Comparison of ENCODE assay signal across 24 mouse cellular contexts in the genomic region with DNA sequence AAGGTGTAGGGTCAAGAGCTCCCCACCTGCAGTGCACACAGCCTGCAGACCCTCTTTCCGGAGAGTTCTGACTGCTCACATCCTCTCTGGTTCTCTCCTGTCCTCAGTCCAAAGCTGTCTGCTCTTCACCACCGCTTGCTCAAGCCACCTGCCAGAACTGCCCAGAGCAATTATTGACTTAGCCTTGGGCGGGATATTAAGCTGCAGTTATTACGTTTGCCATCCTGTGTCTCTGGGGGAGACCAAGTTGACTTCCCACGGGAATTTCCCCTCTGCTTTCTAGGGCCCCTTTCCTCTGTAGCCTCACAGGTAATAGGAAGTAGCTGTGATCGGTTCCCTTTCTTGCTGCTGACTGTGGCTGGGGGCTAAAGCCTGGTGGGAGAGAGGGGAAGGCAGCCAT. TPM values are rescaled to one million over a fixed set of nuclear protein-coding genes. Genes with fewer than 3 reads are reported as not detected.
DNase-seq lines count a peak whose midpoint lies in the region; ATAC-seq lines count a peak whose summit lies in the region.
"Had no signal": no experiment of that assay in that cellular context is flagged by ENCODE, and none has a peak within 500 bp of the region (broad histone marks: within the 10 kb centered on the region; RNA-seq: fewer than 3 reads in every experiment).

No protein-coding gene starts in this region.

- peak overlapping the region; percentile 48; the same call in 1 of the 2 replicates for H3K9ac ChIP-seq in intestine, embryonic 16.5 days (ENCODE audit: low read depth, low read length)
- H3K9ac ChIP-seq: kidney, embryonic 15.5 days; liver, embryonic 14.5 days; neural tube, embryonic 13.5 days had no signal

- H3K4me3 ChIP-seq in intestine, embryonic 16.5 days (ENCODE audit: low read length): no peak overlapping the region
- H3K4me3 ChIP-seq: embryonic facial prominence, embryonic 10.5 days; gastrocnemius, adult 2 months; kidney, embryonic 15.5 days; midbrain, embryonic 10.5 days; neural tube, embryonic 13.5 days had no signal

- H3K4me1 ChIP-seq in intestine, embryonic 16.5 days (ENCODE audit: control insufficient read depth, insufficient read depth, low read length): peaks cover 8% of the 10 kb centered on the region; the same call in 1 of the 2 replicates
- H3K4me1 ChIP-seq: midbrain, embryonic 10.5 days; neural tube, embryonic 13.5 days had no signal

- 0 out of 2 replicates have a peak overlapping the region, but pooled peaks have one; percentile 25 for H3K4me2 ChIP-seq in intestine, embryonic 16.5 days (ENCODE audit: low read depth, low read length)
- H3K4me2 ChIP-seq: kidney, embryonic 15.5 days; neural tube, embryonic 13.5 days had no signal

- H3K27ac ChIP-seq in intestine, embryonic 16.5 days (ENCODE audit: low read length): peak overlapping the region; percentile 57; the same call in 1 of the 2 replicates
- H3K27ac ChIP-seq: embryonic facial prominence, embryonic 10.5 days; gastrocnemius, adult 2 months; kidney, embryonic 15.5 days; liver, embryonic 14.5 days; midbrain, embryonic 10.5 days; neural tube, embryonic 13.5 days had no signal

- H3K27me3 ChIP-seq in intestine, embryonic 16.5 days (replicated peaks; ENCODE audit: control insufficient read depth, insufficient read depth, low read length): no peaks in the 10 kb centered on the region
- H3K27me3 ChIP-seq: neural tube, embryonic 13.5 days had no signal

- WGBS in intestine, embryonic 16.5 days: 49% methylated on average over 6 of the region's 6 CpGs

- DNase-seq in spleen, postnatal 36 days (ENCODE audit: low spot score in 2 of 2): peak; percentile 31 to 38
- DNase-seq in spleen, postnatal 10 days (ENCODE audit: low spot score in 2 of 2): no peak
- DNase-seq in layer of hippocampus, postnatal 10 days (ENCODE audit: low spot score in 2 of 2): no peak
- no peak for DNase-seq in cerebellum, adult 11-12 months
- DNase-seq in frontal cortex, postnatal 25 days (ENCODE audit: low spot score in 2 of 2): no peak
- DNase-seq: cerebellum, adult 18-20 months; cerebellum, postnatal 36 days; heart, adult 11 months had no signal

- no peaks in the 10 kb centered on the region for H3K36me3 ChIP-seq in intestine, embryonic 16.5 days (ENCODE audit: control insufficient read depth, insufficient read depth, low read length)
- H3K36me3 ChIP-seq: embryonic facial prominence, embryonic 10.5 days; G1E; kidney, embryonic 15.5 days; midbrain, embryonic 10.5 days; neural tube, embryonic 13.5 days had no signal

- peak; percentile 55 for ATAC-seq in intestine, embryonic 16.5 days
- peak; percentile 9; the same call in 1 of the 2 replicates for ATAC-seq in megakaryocyte progenitor cell, adult 5-6 weeks (replicated peaks; ENCODE audit: poor library complexity)
- ATAC-seq: forebrain, embryonic 16.5 days had no signal

- no peaks in the 10 kb centered on the region for H3K9me3 ChIP-seq in intestine, embryonic 16.5 days (ENCODE audit: control insufficient read depth, low read length)
- H3K9me3 ChIP-seq: embryonic facial prominence, embryonic 10.5 days; G1E; kidney, embryonic 15.5 days; midbrain, embryonic 10.5 days; neural tube, embryonic 13.5 days had no signal

RNA-seq across cellular contexts. Expression of a gene that starts 3.4 kb away (rescaled TPM):
- polyA plus RNA-seq in intestine, embryonic 16.5 days (2015; fragmentation: Nextera tagmentation; extraction: Ambion mirVana): 10.9 and 11.7 TPM in 2 replicates
- total RNA-seq in megakaryocyte progenitor cell, adult 5-6 weeks (2015): 8.5 and 8.8 TPM in 2 replicates
- total RNA-seq in megakaryocyte progenitor cell, adult 5-6 weeks (2017): 25.9 and 31.5 TPM in 2 replicates
- under 1 TPM in 1 of 2 experiments, not detected in 1; 0.25 TPM for total RNA-seq in layer of hippocampus, postnatal 10 days (2021)
- total RNA-seq: layer of hippocampus, postnatal 25 days; left cerebral cortex, postnatal 36 days had no signal
- polyA plus RNA-seq: embryonic facial prominence, embryonic 10.5 days; forebrain, embryonic 16.5 days; midbrain, embryonic 10.5 days had no signal

RNA-seq across cellular contexts. Expression of a gene that starts 32.4 kb away (rescaled TPM):
- 1.5 and 3.4 TPM in 2 replicates for polyA plus RNA-seq in intestine, embryonic 16.5 days (2015; fragmentation: Nextera tagmentation; extraction: Ambion mirVana)
- total RNA-seq in megakaryocyte progenitor cell, adult 5-6 weeks (2015): not detected in 2 replicates
- total RNA-seq in megakaryocyte progenitor cell, adult 5-6 weeks (2017): not detected in 2 replicates
- total RNA-seq in layer of hippocampus, postnatal 10 days (2021): not detected
- total RNA-seq: G1E; hematopoietic stem cell, adult 5-6 weeks; layer of hippocampus, postnatal 25 days; left cerebral cortex, postnatal 36 days had no signal
- polyA plus RNA-seq: embryonic facial prominence, embryonic 10.5 days; forebrain, embryonic 16.5 days; G1E; heart, embryonic 14.5 days; liver, embryonic 14.5 days; midbrain, embryonic 10.5 days; testis, adult 2 months had no signal

RNA-seq across cellular contexts. Expression of a gene that starts 35.8 kb away (rescaled TPM):
- polyA plus RNA-seq in intestine, embryonic 16.5 days (2015; fragmentation: Nextera tagmentation; extraction: Ambion mirVana): 0.78 TPM in 2 replicates
- total RNA-seq in megakaryocyte progenitor cell, adult 5-6 weeks (2015): not detected in 2 replicates
- total RNA-seq in megakaryocyte progenitor cell, adult 5-6 weeks (2017): not detected in 2 replicates
- total RNA-seq in layer of hippocampus, postnatal 10 days (2021): not detected
- total RNA-seq: G1E; gastrocnemius, adult 2 months; hematopoietic stem cell, adult 5-6 weeks; layer of hippocampus, postnatal 25 days; left cerebral cortex, postnatal 36 days had no signal
- polyA plus RNA-seq: brain, embryonic 14.5 days; embryonic facial prominence, embryonic 10.5 days; forebrain, embryonic 16.5 days; G1E; heart, embryonic 14.5 days; liver, embryonic 14.5 days; midbrain, embryonic 10.5 days; neural tube, embryonic 13.5 days; testis, adult 2 months had no signal

RNA-seq across cellular contexts. Expression of a gene that starts 41.2 kb away (rescaled TPM):
- 0.35 and 0.37 TPM in 2 replicates for polyA plus RNA-seq in intestine, embryonic 16.5 days (2015; fragmentation: Nextera tagmentation; extraction: Ambion mirVana)
- total RNA-seq in megakaryocyte progenitor cell, adult 5-6 weeks (2015): not detected in 2 replicates
- total RNA-seq in megakaryocyte progenitor cell, adult 5-6 weeks (2017): not detected in 2 replicates
- total RNA-seq in layer of hippocampus, postnatal 10 days (2021): not detected
- total RNA-seq: gastrocnemius, adult 2 months; hematopoietic stem cell, adult 5-6 weeks; layer of hippocampus, postnatal 25 days; left cerebral cortex, postnatal 36 days had no signal
- polyA plus RNA-seq: brain, embryonic 14.5 days; embryonic facial prominence, embryonic 10.5 days; forebrain, embryonic 16.5 days; G1E; heart, embryonic 14.5 days; kidney, embryonic 15.5 days; midbrain, embryonic 10.5 days; neural tube, embryonic 13.5 days had no signal

RNA-seq across cellular contexts. Expression of a gene that starts 56.6 kb away (rescaled TPM):
- polyA plus RNA-seq in intestine, embryonic 16.5 days (2015; fragmentation: Nextera tagmentation; extraction: Ambion mirVana): 4.4 and 5.8 TPM in 2 replicates
- 81.7 and 87.4 TPM in 2 replicates for total RNA-seq in megakaryocyte progenitor cell, adult 5-6 weeks (2015)
- 95.3 and 119 TPM in 2 replicates for total RNA-seq in megakaryocyte progenitor cell, adult 5-6 weeks (2017)
- 1 to 10 TPM; 1.2 to 1.5 TPM for total RNA-seq in layer of hippocampus, postnatal 10 days (2021)
- total RNA-seq: hematopoietic stem cell, adult 5-6 weeks had no signal
- polyA plus RNA-seq: embryonic facial prominence, embryonic 10.5 days; G1E; midbrain, embryonic 10.5 days had no signal

Comparison
In these comparisons a context has a peak if more than half of its experiments do, and no peak if none do; other contexts are left out.
1. DNase-seq: peak in spleen, postnatal 36 days (2 of 2); none in spleen, postnatal 10 days (0 of 2), layer of hippocampus, postnatal 10 days (0 of 2), cerebellum, adult 11-12 months (single experiment) and frontal cortex, postnatal 25 days (0 of 2).
2. RNA of a gene that starts 3.4 kb away (total RNA-seq): 8.5 to 31.5 TPM in megakaryocyte progenitor cell, adult 5-6 weeks; 0.25 TPM in layer of hippocampus, postnatal 10 days; every median in the first group is over 4 times any median in the second.